Mouse (Mus musculus) limb, embryonic 11.5 days (tissue): Measurements from ENCODE around the gene Cdh12. TPM values are rescaled to one million over a fixed set of nuclear protein-coding genes. Genes with fewer than 3 reads are reported as not detected.
"Not testable (repeated sequence)": the region's sequence is repeated elsewhere in the genome, so short reads cannot be mapped to it uniquely, and the experiment has no call there.

ENCODE experiments used
- ATAC-seq: fragments of 200-750 bp; cut with Nextera tagmentation; 2 replicates; pipeline ENCODE4 v1.8.0; 2017; ENCODE audit warnings: low read depth; ENCODE audit not compliant: insufficient number of reproducible peaks, low FRiP score, low TSS enrichment
- DNase-seq: peaks from one replicate; pipeline ENCODE4 v3.0.0-alpha.2; 2015; ENCODE audit warnings: low spot score
- H3K27ac ChIP-seq: fragments of 300-500 bp; sonication (generic); replicated peaks from 2 replicates; pipeline ENCODE4 v1.5.1; 2014; ENCODE audit warnings: low read depth, mild to moderate bottlenecking, low read length
- H3K27me3 ChIP-seq: fragments of 300-500 bp; sonication (generic); 2 replicates; pipeline ENCODE4 v1.6.1; 2014; ENCODE audit warnings: mild to moderate bottlenecking, low read length, mixed read lengths; ENCODE audit not compliant: control insufficient read depth, insufficient read depth
- H3K36me3 ChIP-seq: fragments of 300-500 bp; sonication (generic); 2 replicates; pipeline ENCODE4 v1.6.1; 2014; ENCODE audit warnings: mild to moderate bottlenecking, low read length, moderate library complexity, mixed read lengths; ENCODE audit not compliant: control insufficient read depth, insufficient read depth
- H3K4me1 ChIP-seq: fragments of 300-500 bp; sonication (generic); 2 replicates; pipeline ENCODE4 v1.6.1; 2014; ENCODE audit warnings: low read length, mixed read lengths; ENCODE audit not compliant: control insufficient read depth, insufficient read depth
- H3K4me2 ChIP-seq: fragments of 300-500 bp; sonication (generic); 2 replicates; pipeline ENCODE4 v1.6.1; 2014; ENCODE audit warnings: low read depth, mild to moderate bottlenecking, moderate library complexity; ENCODE audit not compliant: severe bottlenecking
- H3K4me3 ChIP-seq: fragments of 300-500 bp; sonication (generic); 2 replicates; pipeline ENCODE4 v1.5.1; 2014; ENCODE audit warnings: low read depth, low read length
- H3K9ac ChIP-seq: fragments of 300-500 bp; sonication (generic); 2 replicates; pipeline ENCODE4 v1.6.1; 2014; ENCODE audit warnings: mild to moderate bottlenecking, low read length
- H3K9me3 ChIP-seq: fragments of 300-500 bp; sonication (generic); 2 replicates; pipeline ENCODE4 v1.6.1; 2016; ENCODE audit warnings: low read length; ENCODE audit not compliant: control insufficient read depth
- WGBS: fragments of 180-500 bp; shearing (Covaris S2); extraction: QIAGEN DNeasy Blood & Tissue Kit; methylation state at CpG from one replicate; pipeline ENCODE4 v1.1.7; 2014; 5-methylcytosine and 5-hydroxymethylcytosine counted together
- polyA plus RNA-seq: library from polyadenylated mRNA; unstranded; fragments of >200 nt; fragmentation: Nextera tagmentation; extraction: Ambion mirVana; gene quantifications from 2 replicates; pipeline ENCODE4 v1.2.1, GENCODE M21; 2014

Gene Cdh12
- polyA plus RNA-seq, 1 experiment from 2014 or later: 0.09 TPM

DNA sequence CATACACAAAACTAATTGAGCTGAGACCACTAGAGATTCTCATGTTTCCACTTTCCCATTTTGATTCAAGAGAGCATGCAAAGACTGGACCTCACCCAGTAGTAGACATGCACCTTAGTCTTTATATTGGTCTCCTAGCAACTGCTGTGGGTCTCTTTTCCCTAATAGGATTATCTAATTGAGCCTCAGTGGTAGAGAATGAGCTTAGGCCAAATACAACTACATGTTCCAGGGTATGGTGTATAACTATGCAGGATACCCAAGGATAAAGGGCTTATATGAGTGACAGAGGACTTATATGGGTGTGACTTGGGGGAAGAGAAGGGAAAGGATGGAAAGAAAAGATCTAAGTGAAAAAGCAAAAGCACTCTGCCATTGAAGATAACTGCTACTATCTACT is 683.9 kb downstream of the Cdh12 start:
- H3K27ac ChIP-seq: no peak overlapping the region
- ATAC-seq: no peak
- H3K4me1 ChIP-seq: no peaks in the 10 kb centered on the region
- H3K36me3 ChIP-seq: no peaks in the 10 kb centered on the region
- H3K9ac ChIP-seq: no peak overlapping the region
- H3K9me3 ChIP-seq: no peaks in the 10 kb centered on the region
- no peak overlapping the region for H3K4me3 ChIP-seq
- H3K4me2 ChIP-seq: no peak overlapping the region
- no peak for DNase-seq
- no peaks in the 10 kb centered on the region for H3K27me3 ChIP-seq

DNA sequence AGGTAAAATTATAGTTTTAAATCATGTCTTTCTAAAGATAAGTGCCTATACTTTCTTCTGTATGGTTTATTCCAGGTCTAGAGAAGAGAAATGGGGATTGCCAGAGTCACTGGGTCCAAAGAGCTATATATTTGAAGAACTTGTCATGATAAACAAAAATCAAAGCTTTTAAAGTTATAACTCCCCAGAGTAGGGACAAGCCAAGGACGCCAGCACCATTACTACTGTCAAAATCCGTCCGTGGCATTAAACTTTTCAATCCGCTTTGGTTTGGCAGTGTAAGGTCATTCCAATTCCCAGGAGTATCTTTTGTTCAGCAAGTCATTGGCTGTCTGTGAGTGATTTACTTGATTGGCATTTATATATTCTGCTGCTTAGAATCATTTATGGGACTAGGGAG is 697.8 kb downstream of the Cdh12 start:
- Histone ChIP-seq H3K27ac (no peak overlapping the region), H3K27me3 (no peaks in the 10 kb centered on the region), H3K4me2 (no peak overlapping the region), H3K9ac (no peak overlapping the region), H3K4me1 (no peaks in the 10 kb centered on the region), H3K9me3 (no peaks in the 10 kb centered on the region), H3K4me3 (no peak overlapping the region), H3K36me3 (no peaks in the 10 kb centered on the region)
- WGBS: 89% methylated on average over 4 of the region's 4 CpGs
- DNase-seq: no peak
- no peak for ATAC-seq

DNA sequence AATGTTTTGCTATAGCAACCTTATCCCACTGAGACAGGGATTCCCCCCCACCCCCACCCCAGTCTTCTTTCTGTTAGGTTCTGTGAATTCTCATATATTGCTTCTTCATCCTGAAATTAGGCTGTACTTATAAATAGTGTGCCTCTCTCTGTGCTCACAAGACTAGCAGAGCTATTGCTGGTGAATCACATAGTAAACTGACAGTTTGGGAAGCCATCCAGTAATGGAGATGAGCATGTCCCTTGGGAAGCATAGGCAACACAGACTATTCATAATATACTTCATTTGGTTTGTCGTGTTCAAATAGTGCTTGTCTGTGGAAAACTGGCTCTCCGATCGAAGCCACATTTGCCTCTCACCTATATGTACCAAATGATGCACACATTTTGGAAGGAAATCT is 704.5 kb downstream of the Cdh12 start:
- H3K4me1 ChIP-seq: no peaks in the 10 kb centered on the region
- ATAC-seq (no peak), DNase-seq (no peak)
- no peak overlapping the region for H3K27ac ChIP-seq
- H3K9ac ChIP-seq: no peak overlapping the region
- H3K9me3 ChIP-seq: no peaks in the 10 kb centered on the region
- no peaks in the 10 kb centered on the region for H3K36me3 ChIP-seq
- H3K27me3 ChIP-seq: no peaks in the 10 kb centered on the region
- 93% methylated on average over 3 of the region's 3 CpGs for WGBS
- no peak overlapping the region for H3K4me3 ChIP-seq
- no peak overlapping the region for H3K4me2 ChIP-seq

DNA sequence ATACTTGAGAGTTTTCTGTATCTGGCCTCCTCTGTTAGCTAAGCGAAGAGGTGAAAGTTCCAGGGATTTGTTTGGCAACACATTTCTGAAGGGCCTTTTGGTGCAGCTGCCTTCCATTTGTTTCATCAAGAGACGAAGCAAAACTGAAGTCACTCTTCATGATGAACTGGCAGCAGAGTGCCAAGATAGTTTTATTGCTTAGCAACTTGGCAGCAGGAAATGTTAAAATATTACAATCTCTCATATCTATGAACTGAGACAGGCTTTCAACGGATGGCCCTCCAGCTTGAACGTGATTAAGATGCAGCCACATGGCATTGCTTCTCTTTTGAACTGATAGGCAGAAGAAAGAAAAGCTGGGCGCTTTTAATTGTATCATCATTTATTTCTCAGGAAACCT is 730.7 kb downstream of the Cdh12 start:
- Histone ChIP-seq H3K4me3 (no peak overlapping the region), H3K4me1 (no peaks in the 10 kb centered on the region), H3K27me3 (no peaks in the 10 kb centered on the region), H3K9ac (no peak overlapping the region), H3K36me3 (no peaks in the 10 kb centered on the region), H3K27ac (no peak overlapping the region), H3K9me3 (no peaks in the 10 kb centered on the region), H3K4me2 (no peak overlapping the region)
- ATAC-seq: no peak
- DNase-seq: no peak
- WGBS: 71% methylated on average over 5 of the region's 5 CpGs

DNA sequence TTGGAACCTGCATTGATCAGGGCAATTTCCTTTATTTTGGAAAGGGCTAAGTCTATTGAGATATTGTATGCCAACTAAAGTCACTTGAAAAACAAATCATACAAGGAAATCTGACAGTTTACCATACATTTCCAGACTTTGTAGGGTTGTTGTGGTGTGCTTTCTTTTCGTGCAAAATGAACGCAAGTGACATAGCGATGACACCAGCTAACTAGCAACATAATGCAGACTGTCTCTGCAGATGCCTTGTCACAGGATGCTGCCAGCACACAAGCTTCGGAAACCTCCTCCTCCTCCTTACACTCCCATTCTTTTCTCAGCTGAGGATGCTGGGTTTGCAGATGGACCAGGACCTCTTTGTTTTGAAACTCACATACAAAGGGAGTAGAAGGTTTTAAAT is 731.1 kb downstream of the Cdh12 start:
- Histone ChIP-seq H3K9me3 (no peaks in the 10 kb centered on the region), H3K4me1 (no peaks in the 10 kb centered on the region), H3K27me3 (no peaks in the 10 kb centered on the region), H3K4me2 (no peak overlapping the region), H3K9ac (no peak overlapping the region), H3K4me3 (no peak overlapping the region), H3K36me3 (no peaks in the 10 kb centered on the region), H3K27ac (no peak overlapping the region)
- ATAC-seq: no peak
- DNase-seq: no peak
- WGBS: 67% methylated on average over 4 of the region's 4 CpGs

DNA sequence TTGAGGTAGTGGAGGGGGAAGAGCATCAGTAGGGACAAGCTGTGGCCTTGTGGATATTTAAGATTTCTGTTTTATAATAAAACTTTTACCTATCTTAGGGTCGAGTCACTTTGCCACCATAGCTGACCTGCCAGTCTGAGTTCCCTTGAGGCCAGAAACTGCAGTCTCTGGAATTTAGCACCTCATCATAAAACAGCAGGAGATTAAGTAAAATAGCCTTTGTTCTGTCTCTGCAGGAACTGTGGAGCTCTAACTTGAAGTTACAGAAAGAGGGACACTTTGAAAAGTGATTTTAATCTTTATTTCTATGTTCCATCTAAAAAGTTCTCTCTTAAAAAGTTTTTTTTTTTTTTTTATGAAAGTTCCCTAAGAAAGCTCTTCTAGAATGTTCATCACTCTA is 736.7 kb downstream of the Cdh12 start:
- no peaks in the 10 kb centered on the region for H3K27me3 ChIP-seq
- H3K4me2 ChIP-seq: no peak overlapping the region
- H3K9ac ChIP-seq: no peak overlapping the region
- H3K36me3 ChIP-seq: no peaks in the 10 kb centered on the region
- WGBS: 29% methylated on average over 1 of the region's 1 CpGs
- H3K4me3 ChIP-seq: no peak overlapping the region
- H3K27ac ChIP-seq: no peak overlapping the region
- no peaks in the 10 kb centered on the region for H3K9me3 ChIP-seq
- DNase-seq: no peak
- no peak for ATAC-seq
- H3K4me1 ChIP-seq: no peaks in the 10 kb centered on the region

DNA sequence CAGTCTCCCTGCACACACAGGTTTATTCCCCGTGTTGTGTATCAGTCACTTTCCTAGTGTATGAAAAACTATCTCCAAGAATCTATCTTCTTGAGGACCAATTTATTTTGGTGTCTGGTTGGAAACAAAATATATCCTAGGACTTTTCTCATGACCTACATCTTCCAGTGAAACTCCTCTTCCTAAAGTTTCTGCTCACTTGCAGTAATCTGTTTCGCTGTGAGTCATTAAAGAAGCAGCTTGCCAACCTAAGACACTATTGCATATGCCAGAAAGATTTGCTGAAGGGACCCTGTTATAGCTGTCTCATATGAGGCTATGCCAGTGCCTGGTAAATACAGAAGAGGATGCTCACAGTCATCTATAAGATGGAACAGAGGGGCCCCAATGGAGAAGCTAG is 761.0 kb downstream of the Cdh12 start:
- not testable (repeated sequence) for H3K36me3 ChIP-seq, H3K4me1 ChIP-seq, DNase-seq, H3K27me3 ChIP-seq, H3K9me3 ChIP-seq, H3K4me2 ChIP-seq, ATAC-seq, H3K27ac ChIP-seq, H3K9ac ChIP-seq, H3K4me3 ChIP-seq
- 85% methylated on average over 2 of the region's 2 CpGs for WGBS

DNA sequence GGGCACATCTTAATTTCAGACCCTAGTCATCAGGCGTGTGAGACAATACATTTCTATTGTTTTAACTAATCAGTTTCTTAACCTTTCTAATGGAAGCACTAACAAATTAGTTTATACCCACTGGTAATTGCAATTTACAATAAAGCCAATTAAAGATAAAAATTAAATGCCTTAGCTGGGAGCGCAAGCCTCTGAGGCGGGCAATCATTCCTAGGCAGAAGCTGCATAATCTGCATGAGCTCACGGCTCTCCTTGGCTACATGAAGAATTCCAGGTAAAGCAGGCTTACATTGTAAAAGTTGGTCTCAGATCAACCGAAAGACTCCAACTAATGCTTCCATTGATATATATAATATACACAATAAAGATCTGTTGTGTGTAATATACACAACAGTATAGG is 773.9 kb downstream of the Cdh12 start:
- H3K9ac ChIP-seq: no peak overlapping the region
- 91% methylated on average over 5 of the region's 5 CpGs for WGBS
- H3K4me3 ChIP-seq: no peak overlapping the region
- no peaks in the 10 kb centered on the region for H3K36me3 ChIP-seq
- no peak overlapping the region for H3K27ac ChIP-seq
- DNase-seq (no peak), ATAC-seq (no peak)
- no peaks in the 10 kb centered on the region for H3K4me1 ChIP-seq
- H3K9me3 ChIP-seq: no peaks in the 10 kb centered on the region
- no peaks in the 10 kb centered on the region for H3K27me3 ChIP-seq
- no peak overlapping the region for H3K4me2 ChIP-seq

DNA sequence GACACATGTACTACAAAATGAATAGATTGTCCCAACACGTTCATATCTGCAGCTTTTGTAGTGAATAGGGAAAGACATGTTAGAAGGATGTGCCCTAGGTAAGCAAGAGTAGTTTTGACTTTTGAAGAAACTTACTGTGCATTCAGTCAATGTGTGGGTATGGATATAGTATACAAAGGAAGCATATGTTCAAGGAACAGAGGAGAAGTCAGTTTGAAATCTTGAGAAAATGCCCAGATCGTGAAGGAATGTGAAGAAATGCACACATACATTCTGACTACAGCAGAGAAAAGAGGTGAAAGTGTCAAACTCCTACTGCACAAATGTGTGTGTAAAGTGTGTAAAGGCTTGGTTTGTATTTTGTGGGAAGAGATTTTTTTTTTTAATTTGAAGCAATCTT is 812.3 kb downstream of the Cdh12 start:
- 90% methylated on average over 2 of the region's 2 CpGs for WGBS

More for the DNA sequence above, 812.3 kb downstream of the Cdh12 start:
- Histone ChIP-seq H3K27me3 (no peaks in the 10 kb centered on the region), H3K4me3 (no peak overlapping the region), H3K9ac (no peak overlapping the region), H3K27ac (no peak overlapping the region), H3K36me3 (no peaks in the 10 kb centered on the region), H3K9me3 (no peaks in the 10 kb centered on the region), H3K4me1 (no peaks in the 10 kb centered on the region), H3K4me2 (no peak overlapping the region)
- no peak for DNase-seq
- no peak for ATAC-seq
